Comparison of ENCODE assay signal across 8 mouse cellular contexts in genomic region chr19:5459896-5460295, GRCm38 (mm10). TPM values are rescaled to one million over a fixed set of nuclear protein-coding genes. Genes with fewer than 3 reads are reported as not detected.
A peak's percentile ranks its signal among the peaks of the same experiment; 100 is the strongest.
DNase-seq lines count a peak whose midpoint lies in the region; ATAC-seq and TF ChIP-seq lines count a peak whose summit lies in the region.

No protein-coding gene starts in this region.

- no peak overlapping the region for H3K27ac ChIP-seq in kidney, embryonic 16.5 days (ENCODE audit: low read length)
- peak overlapping the region; percentile 86 for H3K27ac ChIP-seq in embryonic facial prominence, embryonic 10.5 days (replicated peaks)
- H3K27ac ChIP-seq in intestine, embryonic 14.5 days (ENCODE audit: low read depth), result no peak overlapping the region; the same call in 1 of the 2 replicates
- H3K27ac ChIP-seq in kidney, adult 2 months (ENCODE audit: insufficient read depth, low read depth, low read length), result no peak overlapping the region

- H3K36me3 ChIP-seq in kidney, embryonic 16.5 days (ENCODE audit: insufficient read depth, low read length), result peaks cover 21% of the 10 kb centered on the region; the same call in 1 of the 2 replicates
- peaks cover 35% of the 10 kb centered on the region for H3K36me3 ChIP-seq in embryonic facial prominence, embryonic 10.5 days (replicated peaks)
- peaks cover 25% of the 10 kb centered on the region for H3K36me3 ChIP-seq in intestine, embryonic 14.5 days (ENCODE audit: control insufficient read depth, insufficient read depth, low read length)
- H3K36me3 ChIP-seq in myocyte (ENCODE audit: control insufficient read depth, insufficient read depth), result peaks cover 6% of the 10 kb centered on the region
- 0 out of 2 replicates have a peak, but pooled peaks cover 1% of the 10 kb centered on the region for H3K36me3 ChIP-seq in kidney, adult 2 months (ENCODE audit: control insufficient read depth, insufficient read depth, low read length)

- H3K27me3 ChIP-seq in kidney, embryonic 16.5 days (ENCODE audit: insufficient read depth, low read length), result no peaks in the 10 kb centered on the region
- H3K27me3 ChIP-seq in embryonic facial prominence, embryonic 10.5 days (replicated peaks; ENCODE audit: low read depth, poor library complexity, severe bottlenecking), result peaks cover 18% of the 10 kb centered on the region
- no peaks in the 10 kb centered on the region for H3K27me3 ChIP-seq in intestine, embryonic 14.5 days (replicated peaks; ENCODE audit: control insufficient read depth, insufficient read depth, low read length)
- no peaks in the 10 kb centered on the region for H3K27me3 ChIP-seq in myocyte (ENCODE audit: control insufficient read depth, insufficient read depth, insufficient read length)
- H3K27me3 ChIP-seq in kidney, adult 2 months (replicated peaks; ENCODE audit: control insufficient read depth, insufficient read depth, low read length), result no peaks in the 10 kb centered on the region

- no peak for ATAC-seq in kidney, embryonic 16.5 days (ENCODE audit: low FRiP score, low TSS enrichment)
- ATAC-seq in intestine, embryonic 14.5 days (replicated peaks; ENCODE audit: low FRiP score, low TSS enrichment, low read depth), result no peak
- ATAC-seq in monocyte, adult 5-6 weeks (replicated peaks; ENCODE audit: insufficient number of reproducible peaks, low FRiP score, low TSS enrichment, poor library complexity, severe bottlenecking), result no peak

- H3K79me2 ChIP-seq in myocyte (ENCODE audit: control insufficient read depth, insufficient read depth), result peaks cover 34% of the 10 kb centered on the region

- H3K4me3 ChIP-seq in kidney, embryonic 16.5 days (ENCODE audit: low read length), result peak overlapping the region; percentile 79
- H3K4me3 ChIP-seq in embryonic facial prominence, embryonic 10.5 days, result peak overlapping the region; percentile 83
- peak overlapping the region; percentile 91 for H3K4me3 ChIP-seq in intestine, embryonic 14.5 days (ENCODE audit: low read depth, low read length)
- H3K4me3 ChIP-seq in myocyte, result peak overlapping the region; percentile 94
- no peak overlapping the region for H3K4me3 ChIP-seq in kidney, adult 2 months (ENCODE audit: insufficient read depth, low read depth, low read length)

- H3K9ac ChIP-seq in kidney, embryonic 16.5 days (replicated peaks; ENCODE audit: low read length), result peak overlapping the region; percentile 86
- H3K9ac ChIP-seq in intestine, embryonic 14.5 days (ENCODE audit: low read length), result peak overlapping the region; percentile 70

- WGBS in kidney, embryonic 16.5 days, result 27% methylated on average over 3 of the region's 3 CpGs
- 28% methylated on average over 3 of the region's 3 CpGs for WGBS in embryonic facial prominence, embryonic 10.5 days
- 35% methylated on average over 3 of the region's 3 CpGs for WGBS in intestine, embryonic 14.5 days
- WGBS in kidney, adult 2 months, result 27% methylated on average over 3 of the region's 3 CpGs

- no peak for TF ChIP-seq POLR2A in myocyte (IDR thresholded peaks at IDR 0.05; ENCODE audit: insufficient read length, low read depth)
- no peak for TF ChIP-seq POLR2A in kidney, adult 2 months (IDR thresholded peaks at IDR 0.05; ENCODE audit: low read depth, low read length)

- peak overlapping the region; percentile 94 for H3K4me2 ChIP-seq in kidney, embryonic 16.5 days (replicated peaks; ENCODE audit: low read depth, low read length)
- peak overlapping the region; percentile 66 for H3K4me2 ChIP-seq in intestine, embryonic 14.5 days (ENCODE audit: low read length)
- peak overlapping the region; percentile 96 for H3K4me2 ChIP-seq in myocyte (ENCODE audit: low read depth)

- no peak for TF ChIP-seq CTCF in kidney, adult 2 months (conservative IDR thresholded peaks at IDR 0.05; ENCODE audit: insufficient read depth, insufficient read length, low read depth, low read length)

- H3K9me3 ChIP-seq in kidney, embryonic 16.5 days (ENCODE audit: low read length), result no peaks in the 10 kb centered on the region
- no peaks in the 10 kb centered on the region for H3K9me3 ChIP-seq in embryonic facial prominence, embryonic 10.5 days
- H3K9me3 ChIP-seq in intestine, embryonic 14.5 days (ENCODE audit: control insufficient read depth, low read length), result no peaks in the 10 kb centered on the region

- H3ac ChIP-seq in myocyte (ENCODE audit: control insufficient read depth, insufficient read length), result peak overlapping the region; percentile 72

- H3K4me1 ChIP-seq in kidney, embryonic 16.5 days (ENCODE audit: insufficient read depth, low read length), result peaks cover 38% of the 10 kb centered on the region
- peaks cover 57% of the 10 kb centered on the region for H3K4me1 ChIP-seq in embryonic facial prominence, embryonic 10.5 days
- H3K4me1 ChIP-seq in intestine, embryonic 14.5 days (replicated peaks; ENCODE audit: control insufficient read depth, insufficient read depth, low read length), result peaks cover 44% of the 10 kb centered on the region
- H3K4me1 ChIP-seq in kidney, adult 2 months (ENCODE audit: control insufficient read depth, insufficient read depth, low read length), result peaks cover 2% of the 10 kb centered on the region; the same call in 1 of the 2 replicates

- no peak for DNase-seq in kidney, adult 9 months
- DNase-seq in embryonic facial prominence, embryonic 10.5 days (ENCODE audit: low spot score), result no peak
- no peak for DNase-seq in intestine, embryonic 14.5 days (ENCODE audit: low spot score)
- DNase-seq in spleen, postnatal 4 days (ENCODE audit: low spot score in 2 of 2), result no peak
- DNase-seq in kidney, adult 2 months, result no peak

TF ChIP-seq in myocyte, 11 proteins besides CTCF, POLR2A, EP300 and RAD21:
- TF ChIP-seq MYOD1 (IDR thresholded peaks at IDR 0.05; ENCODE audit: control insufficient read depth in 1 of 3, insufficient read length in 2 of 3, low read depth in 2 of 3) (no peak), TCF3 (IDR thresholded peaks at IDR 0.05; ENCODE audit: insufficient read length, low read depth) (no peak), POLR2AphosphoS2 (IDR thresholded peaks at IDR 0.05; ENCODE audit: insufficient read length, low read depth) (no peak), SRF (IDR thresholded peaks at IDR 0.05; ENCODE audit: control insufficient read depth, insufficient read length, low read depth) (no peak), TCF12 (IDR thresholded peaks at IDR 0.05; ENCODE audit: insufficient read depth, poor library complexity, severe bottlenecking) (no peak), REST (IDR thresholded peaks at IDR 0.05; ENCODE audit: insufficient read depth, insufficient read length) (no peak), MYOG (IDR thresholded peaks at IDR 0.05; ENCODE audit: control insufficient read depth in 1 of 3, insufficient read depth in 1 of 3, insufficient read length in 2 of 3, low read depth in 2 of 3) (no peak), MAX (IDR thresholded peaks at IDR 0.05; ENCODE audit: low read depth) (no peak), USF1 (IDR thresholded peaks at IDR 0.05; ENCODE audit: low read depth) (no peak), CEBPB (IDR thresholded peaks at IDR 0.05; ENCODE audit: insufficient read depth, poor library complexity, severe bottlenecking) (no peak), E2F4 (IDR thresholded peaks at IDR 0.05; ENCODE audit: insufficient read depth) (no peak)

RNA-seq across cellular contexts. Expression of gene Fibp, which starts 0.5 kb away (rescaled TPM):
- polyA plus RNA-seq in kidney, embryonic 16.5 days (2015; fragmentation: Nextera tagmentation; extraction: Ambion mirVana), result 129 and 138 TPM in 2 replicates
- polyA plus RNA-seq in embryonic facial prominence, embryonic 10.5 days (2016; fragmentation: Nextera tagmentation; extraction: Ambion mirVana), result 101 and 109 TPM in 2 replicates
- polyA plus RNA-seq in intestine, embryonic 14.5 days (2014; fragmentation: Nextera tagmentation; extraction: Ambion mirVana), result 111 and 112 TPM in 2 replicates
- 122 TPM for polyA plus RNA-seq in myocyte (2012; fragmentation: generic; extraction: Trizol)
- total RNA-seq in monocyte, adult 5-6 weeks (2017), result 71.3 to 104 TPM (median 95.3 TPM) in 3 replicates
- polyA plus RNA-seq in kidney, adult 2 months (2012; rRNA removed), result 99.5 and 117 TPM in 2 replicates

RNA-seq across cellular contexts. Expression of gene Ccdc85b, which starts 2.2 kb away (rescaled TPM):
- 7.8 and 8.6 TPM in 2 replicates for polyA plus RNA-seq in kidney, embryonic 16.5 days (2015; fragmentation: Nextera tagmentation; extraction: Ambion mirVana)
- 6.2 and 7.4 TPM in 2 replicates for polyA plus RNA-seq in embryonic facial prominence, embryonic 10.5 days (2016; fragmentation: Nextera tagmentation; extraction: Ambion mirVana)
- polyA plus RNA-seq in intestine, embryonic 14.5 days (2014; fragmentation: Nextera tagmentation; extraction: Ambion mirVana), result 7.1 TPM in 2 replicates
- polyA plus RNA-seq in myocyte (2012; fragmentation: generic; extraction: Trizol), result 10.7 TPM
- 1.2 to 4.1 TPM (median 3.8 TPM) in 3 replicates for total RNA-seq in monocyte, adult 5-6 weeks (2017)
- 5.0 and 5.8 TPM in 2 replicates for polyA plus RNA-seq in kidney, adult 2 months (2012; rRNA removed)

RNA-seq across cellular contexts. Expression of gene Ctsw, which starts 8.4 kb away (rescaled TPM):
- 1.9 and 2.1 TPM in 2 replicates for polyA plus RNA-seq in kidney, embryonic 16.5 days (2015; fragmentation: Nextera tagmentation; extraction: Ambion mirVana)
- 1.1 and 1.5 TPM in 2 replicates for polyA plus RNA-seq in embryonic facial prominence, embryonic 10.5 days (2016; fragmentation: Nextera tagmentation; extraction: Ambion mirVana)
- polyA plus RNA-seq in intestine, embryonic 14.5 days (2014; fragmentation: Nextera tagmentation; extraction: Ambion mirVana), result 1.6 and 2.0 TPM in 2 replicates
- 7.2 TPM for polyA plus RNA-seq in myocyte (2012; fragmentation: generic; extraction: Trizol)
- 113 to 416 TPM (median 150 TPM) in 3 replicates for total RNA-seq in monocyte, adult 5-6 weeks (2017)
- 1.1 and 4.7 TPM in 2 replicates for polyA plus RNA-seq in kidney, adult 2 months (2012; rRNA removed)

RNA-seq across cellular contexts. Expression of gene Fosl1, which starts 12.5 kb away (rescaled TPM):
- polyA plus RNA-seq in kidney, embryonic 16.5 days (2015; fragmentation: Nextera tagmentation; extraction: Ambion mirVana), result 0.54 TPM in 1 of 2 replicates, not detected in the other
- polyA plus RNA-seq in embryonic facial prominence, embryonic 10.5 days (2016; fragmentation: Nextera tagmentation; extraction: Ambion mirVana), result not detected in 2 replicates
- polyA plus RNA-seq in intestine, embryonic 14.5 days (2014; fragmentation: Nextera tagmentation; extraction: Ambion mirVana), result not detected in 2 replicates
- 15.4 TPM for polyA plus RNA-seq in myocyte (2012; fragmentation: generic; extraction: Trizol)
- 0.49 to 2.6 TPM (median 2.0 TPM) in 3 replicates for total RNA-seq in monocyte, adult 5-6 weeks (2017)
- polyA plus RNA-seq in kidney, adult 2 months (2012; rRNA removed), result 0.07 and 0.27 TPM in 2 replicates

RNA-seq across cellular contexts. Expression of gene Efemp2, which starts 13.9 kb away (rescaled TPM):
- polyA plus RNA-seq in kidney, embryonic 16.5 days (2015; fragmentation: Nextera tagmentation; extraction: Ambion mirVana), result 197 and 208 TPM in 2 replicates
- polyA plus RNA-seq in embryonic facial prominence, embryonic 10.5 days (2016; fragmentation: Nextera tagmentation; extraction: Ambion mirVana), result 75.8 and 80.6 TPM in 2 replicates
- 136 and 151 TPM in 2 replicates for polyA plus RNA-seq in intestine, embryonic 14.5 days (2014; fragmentation: Nextera tagmentation; extraction: Ambion mirVana)
- polyA plus RNA-seq in myocyte (2012; fragmentation: generic; extraction: Trizol), result 81.3 TPM
- 2.0 to 5.9 TPM in 2 of 3 replicates, not detected in the other for total RNA-seq in monocyte, adult 5-6 weeks (2017)
- 43.6 and 50.8 TPM in 2 replicates for polyA plus RNA-seq in kidney, adult 2 months (2012; rRNA removed)
